Mouse (Mus musculus) kidney, adult 2 months (tissue): ENCODE measurements around the gene Amot.

Experiments used
- CTCF ChIP-seq: fragments of 200-500 bp; conservative IDR thresholded peaks from 2 replicates; pipeline ENCODE4 v1.5.1; 2011; ENCODE audit warnings: low read depth, mild to moderate bottlenecking, control low read depth, low read length, moderate library complexity, mixed read lengths; ENCODE audit not compliant: insufficient read depth, insufficient read length
- POLR2A ChIP-seq: fragments of 200-500 bp; IDR thresholded peaks from one replicate; pipeline ENCODE4 v1.6.1; 2011; ENCODE audit warnings: low read depth, low read length, control low read depth

GRCm38 (mm10) chrX:145545060-145545459, 40.1 kb upstream of the Amot start:
- TF ChIP-seq CTCF (no peak), POLR2A (no peak)
